Mouse (Mus musculus) thymus, adult 2 months (tissue): ENCODE measurements around the gene Tubb3. TPM values are rescaled to one million over a fixed set of nuclear protein-coding genes. Genes with fewer than 3 reads are reported as not detected.
A peak's percentile ranks its signal among the peaks of the same experiment; 100 is the strongest.
"Not testable (repeated sequence)": the region's sequence is repeated elsewhere in the genome, so short reads cannot be mapped to it uniquely, and the experiment has no call there.

ENCODE experiments used
- DNase-seq: peaks from one replicate; pipeline ENCODE4 v3.0.0; 2021
- H3K27ac ChIP-seq: fragments of 200-500 bp; 2 replicates; pipeline ENCODE4 v1.5.1; 2012; ENCODE audit warnings: low read length, control low read depth; ENCODE audit not compliant: control insufficient read depth, insufficient read depth
- H3K27me3 ChIP-seq: fragments of 200-500 bp; 2 replicates; pipeline ENCODE4 v1.6.1; 2012; ENCODE audit warnings: mild to moderate bottlenecking, low read length, moderate library complexity, mixed read lengths; ENCODE audit not compliant: control insufficient read depth, insufficient read depth
- H3K36me3 ChIP-seq: fragments of 200-500 bp; 2 replicates; pipeline ENCODE4 v1.6.1; 2012; ENCODE audit warnings: mild to moderate bottlenecking, low read length, moderate library complexity; ENCODE audit not compliant: control insufficient read depth, insufficient read depth
- H3K4me1 ChIP-seq: fragments of 200-500 bp; replicated peaks from 2 replicates; pipeline ENCODE4 v1.6.1; 2012; ENCODE audit warnings: low read length; ENCODE audit not compliant: control insufficient read depth, insufficient read depth
- H3K4me3 ChIP-seq: fragments of 200-500 bp; 2 replicates; pipeline ENCODE4 v1.5.1; 2012; ENCODE audit warnings: mild to moderate bottlenecking, low read length, control low read depth, moderate library complexity; ENCODE audit not compliant: control insufficient read depth, insufficient read depth
- CTCF ChIP-seq: fragments of 200-500 bp; IDR thresholded peaks from 2 replicates; pipeline ENCODE4 v1.5.1; 2012; ENCODE audit warnings: mild to moderate bottlenecking, control low read depth, low read length, moderate library complexity, borderline replicate concordance; ENCODE audit not compliant: control insufficient read depth, poor library complexity, insufficient read depth; ENCODE audit errors: extremely low read depth
- POLR2A ChIP-seq: fragments of 200-500 bp; IDR thresholded peaks from 2 replicates; pipeline ENCODE4 v1.6.1; 2012; ENCODE audit warnings: mild to moderate bottlenecking, low read length, control low read depth, moderate library complexity; ENCODE audit not compliant: control insufficient read depth, poor library complexity, insufficient read depth; ENCODE audit errors: extremely low read depth
- WGBS: fragments of 180-500 bp; shearing (Covaris S2); methylation state at CpG from one replicate; pipeline ENCODE4 v1.1.7; 2018; 5-methylcytosine and 5-hydroxymethylcytosine counted together
- polyA plus RNA-seq: library from polyadenylated mRNA; depleted of rRNA; stranded (reverse); fragments of >200 nt; gene quantifications from 2 replicates; pipeline ENCODE4 v1.2.3, GENCODE M21; 2012

The Tubb3 gene
- polyA plus RNA-seq, 1 experiment, result 19.4 TPM

DNA sequence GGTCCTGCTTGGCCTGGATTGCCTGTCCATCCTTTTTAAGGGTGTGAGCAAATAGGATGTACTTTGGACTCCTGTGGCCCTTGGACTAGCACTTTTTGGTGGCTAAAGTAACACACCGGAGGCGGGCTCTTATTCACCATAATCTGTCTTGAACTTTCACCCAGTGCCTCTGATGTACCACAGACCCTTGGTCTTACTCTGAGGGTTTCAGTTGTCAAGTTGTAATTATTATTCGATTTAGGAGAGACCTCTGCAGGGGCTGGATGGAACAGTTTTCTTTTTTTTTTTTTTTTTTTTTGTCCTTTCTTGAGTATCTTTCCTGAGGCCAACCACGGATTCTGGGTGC, 32.3 kb downstream of the Tubb3 start:
- Histone ChIP-seq H3K27ac (no peak overlapping the region), H3K27me3 (no peaks in the 10 kb centered on the region), H3K4me1 (peaks cover 5% of the 10 kb centered on the region; the same call in 1 of the 2 replicates), H3K4me3 (peak overlapping the region; percentile 61), H3K36me3 (no peaks in the 10 kb centered on the region)
- TF ChIP-seq CTCF, result no peak
- TF ChIP-seq POLR2A, result no peak
- DNase-seq, result no peak
- 5% methylated on average over 4 of the region's 4 CpGs for WGBS

DNA sequence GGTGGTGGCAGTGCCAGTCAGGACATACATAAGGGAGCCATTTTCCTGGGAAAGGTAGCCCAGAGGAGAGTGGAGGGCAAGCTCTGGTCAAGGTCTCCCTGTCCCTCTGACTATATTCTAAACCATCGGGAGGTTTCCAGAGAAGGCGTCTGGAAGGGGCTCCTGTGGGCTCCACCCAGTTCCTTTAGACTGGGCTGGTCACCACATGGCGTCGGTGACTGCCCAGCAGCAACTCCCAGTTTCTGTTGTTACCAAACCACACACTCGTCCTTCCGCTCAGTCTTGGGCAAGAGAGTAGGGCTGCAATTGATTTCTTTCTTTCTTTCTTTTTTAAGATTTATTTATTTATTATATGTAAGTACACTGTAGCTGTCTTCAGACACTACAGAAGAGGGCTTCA, 32.9 kb downstream of the Tubb3 start:
- Histone ChIP-seq H3K36me3 (no peaks in the 10 kb centered on the region), H3K4me1 (peaks cover 5% of the 10 kb centered on the region; the same call in 1 of the 2 replicates), H3K27me3 (no peaks in the 10 kb centered on the region), H3K27ac (no peak overlapping the region), H3K4me3 (no peak overlapping the region)
- 83% methylated on average over 6 of the region's 6 CpGs for WGBS
- TF ChIP-seq CTCF (no peak), POLR2A (no peak)
- DNase-seq, result no peak

DNA sequence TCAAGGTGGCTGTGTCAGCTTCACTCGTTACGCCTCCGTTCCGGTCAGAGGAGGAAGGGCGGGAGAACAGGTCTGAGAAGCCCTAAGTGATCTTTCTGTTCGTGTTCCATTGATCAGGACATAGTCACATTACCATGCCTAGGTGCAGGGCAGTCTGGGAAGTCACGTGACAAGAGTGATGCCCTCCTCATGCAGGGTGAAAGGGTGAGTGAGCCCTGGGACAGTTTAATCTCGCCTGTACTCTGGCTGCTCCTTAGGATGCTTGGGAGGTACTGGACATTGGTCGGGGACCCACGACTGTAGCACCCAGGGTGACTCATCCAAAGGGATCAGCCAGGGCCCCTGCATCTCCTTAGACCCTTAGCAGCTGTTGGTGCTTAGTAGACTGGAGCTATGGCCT, 34.8 kb downstream of the Tubb3 start:
- 91% methylated on average over 10 of the region's 10 CpGs for WGBS
- Histone ChIP-seq H3K36me3 (no peaks in the 10 kb centered on the region), H3K4me1 (peaks cover 8% of the 10 kb centered on the region; the same call in 1 of the 2 replicates), H3K27me3 (no peaks in the 10 kb centered on the region), H3K27ac (no peak overlapping the region), H3K4me3 (no peak overlapping the region)
- TF ChIP-seq POLR2A, result no peak
- TF ChIP-seq CTCF, result no peak
- DNase-seq, result no peak

DNA sequence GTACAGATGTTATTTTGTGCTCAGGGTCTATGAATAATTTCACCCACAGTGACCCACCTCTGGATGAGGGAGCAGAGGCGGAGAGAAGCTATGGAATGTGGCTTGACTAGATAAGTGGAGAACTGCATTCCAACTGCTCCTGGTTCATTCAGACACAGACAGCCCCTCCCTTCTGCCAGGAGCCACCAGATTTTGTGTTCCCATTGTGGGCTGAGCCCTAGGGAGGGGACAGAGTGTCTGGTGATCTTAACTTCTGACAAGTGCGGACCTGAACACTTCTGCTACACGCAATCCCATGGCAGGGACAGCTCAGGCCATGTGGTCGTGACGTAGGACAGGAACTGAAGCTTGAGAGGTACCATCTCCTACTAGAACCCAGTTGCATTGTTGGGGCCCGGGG, 35.6 kb downstream of the Tubb3 start:
- WGBS, result 95% methylated on average over 6 of the region's 6 CpGs
- Histone ChIP-seq H3K4me3 (no peak overlapping the region), H3K27me3 (no peaks in the 10 kb centered on the region), H3K4me1 (peaks cover 8% of the 10 kb centered on the region; the same call in 1 of the 2 replicates), H3K27ac (no peak overlapping the region), H3K36me3 (no peaks in the 10 kb centered on the region)
- no peak for DNase-seq
- TF ChIP-seq POLR2A, result no peak

DNA sequence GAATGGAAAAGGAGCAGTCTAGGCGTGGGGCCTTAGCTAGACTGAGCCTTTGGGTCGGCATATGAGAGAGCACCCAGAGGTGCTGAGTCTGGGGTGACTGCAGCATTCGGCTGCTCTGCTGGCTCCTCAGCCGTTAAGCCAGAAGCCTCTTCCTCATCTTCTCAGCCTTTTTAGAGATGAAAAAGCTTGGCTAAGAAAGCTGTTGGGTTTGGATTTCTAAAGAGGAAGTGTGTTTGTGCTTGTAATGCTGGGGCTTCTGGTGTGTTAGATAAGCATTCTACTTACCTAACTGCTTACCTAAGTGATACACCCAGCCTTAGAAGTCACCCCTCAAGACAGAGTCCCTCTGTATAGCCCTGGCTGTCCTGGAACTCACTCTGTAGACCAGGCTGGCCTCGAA, 39.6 kb downstream of the Tubb3 start:
- Histone ChIP-seq H3K36me3 (peaks cover 4% of the 10 kb centered on the region; the same call in 1 of the 2 replicates), H3K4me1 (peaks cover 4% of the 10 kb centered on the region; the same call in 1 of the 2 replicates), H3K27ac (no peak overlapping the region), H3K27me3 (no peaks in the 10 kb centered on the region), H3K4me3 (no peak overlapping the region)
- 9% methylated on average over 5 of the region's 5 CpGs for WGBS
- TF ChIP-seq POLR2A (no peak), CTCF (no peak)
- no peak for DNase-seq

DNA sequence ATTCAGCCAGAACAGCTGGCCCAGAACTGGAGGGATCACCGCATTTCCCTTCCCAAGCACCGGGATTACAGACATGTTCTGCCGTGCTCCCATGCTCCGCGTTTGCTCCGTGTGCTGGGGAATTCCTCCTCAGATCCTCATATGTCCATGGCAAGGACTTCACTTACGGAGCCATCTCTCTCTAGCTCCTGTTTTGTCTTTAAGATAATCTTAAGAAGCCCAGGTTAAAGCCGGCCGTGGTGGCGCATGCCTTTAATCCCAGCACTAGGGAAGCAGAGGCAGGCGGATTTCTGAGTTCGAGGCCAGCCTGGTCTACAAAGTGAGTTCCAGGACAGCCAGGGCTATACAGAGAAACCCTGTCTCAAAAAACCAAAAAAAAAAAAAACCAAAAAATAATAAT, 40.5 kb downstream of the Tubb3 start:
- not testable (repeated sequence) for H3K27me3 ChIP-seq, H3K4me1 ChIP-seq, H3K36me3 ChIP-seq, DNase-seq, H3K4me3 ChIP-seq, H3K27ac ChIP-seq
- WGBS, result 87% methylated on average over 12 of the region's 12 CpGs

DNA sequence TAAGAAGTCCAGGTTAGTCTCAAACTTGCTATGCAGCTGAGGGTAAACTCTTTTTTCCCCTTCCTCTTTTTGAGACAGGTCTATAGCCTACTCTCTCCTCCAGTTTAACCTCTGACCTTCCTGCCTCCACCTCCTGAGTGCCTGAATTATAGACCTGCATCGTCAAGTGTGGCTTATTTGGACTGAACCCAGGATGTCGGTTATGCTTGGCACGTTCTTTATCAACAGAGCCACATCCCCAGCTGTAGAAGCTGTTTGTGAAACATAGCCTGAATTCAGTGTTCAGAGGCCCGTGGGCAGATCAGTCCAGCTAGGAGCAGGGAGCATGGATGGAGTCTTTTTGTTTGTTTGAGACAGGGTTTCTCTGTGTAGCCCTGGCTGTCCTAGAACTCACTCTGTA, 40.9 kb downstream of the Tubb3 start:
- Histone ChIP-seq H3K27me3 (no peaks in the 10 kb centered on the region), H3K4me3 (no peak overlapping the region), H3K36me3 (peaks cover 8% of the 10 kb centered on the region; the same call in 1 of the 2 replicates), H3K27ac (no peak overlapping the region), H3K4me1 (peaks cover 4% of the 10 kb centered on the region; the same call in 1 of the 2 replicates)
- DNase-seq, result no peak
- TF ChIP-seq CTCF (no peak), POLR2A (no peak)
- WGBS, result 10% methylated on average over 4 of the region's 4 CpGs
